Mouse (Mus musculus): Measurements from ENCODE around the gene Cbr1. TPM values are rescaled to one million over a fixed set of nuclear protein-coding genes. Genes with fewer than 3 reads are reported as not detected.

The Cbr1 gene
- 148 TPM in 2 replicates for polyA plus RNA-seq (2015; fragmentation: Nextera tagmentation; extraction: Ambion mirVana)

DNA sequence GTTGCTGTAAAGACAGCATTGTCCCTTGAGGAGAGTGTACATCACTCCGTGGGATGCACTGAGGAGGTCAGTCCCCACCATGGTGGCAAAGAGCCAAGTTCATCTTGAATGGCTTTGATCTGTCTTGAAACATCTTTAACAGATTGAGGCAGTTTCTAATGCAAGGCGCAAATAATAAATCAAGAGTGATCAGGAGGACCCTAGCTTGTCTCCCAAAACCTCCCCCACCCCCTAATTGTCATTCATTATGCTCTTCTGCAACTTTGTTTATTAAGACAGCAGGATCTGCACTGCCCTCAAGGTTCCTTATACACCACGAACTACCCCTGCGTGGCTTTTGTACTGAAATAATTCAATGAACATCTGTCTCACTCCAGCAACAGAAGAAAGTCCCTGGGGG is at the start of gene Cbr1:
Cbr1 (plus strand) TSS at position 301 of the 400 bp plus-strand sequence.
- H3K27ac ChIP-seq (replicated peaks): peak within 1 kb of the TSS; percentile 93
- ATAC-seq (replicated peaks): no peak
- WGBS: 65% methylated on average over 4 of the region's 4 CpGs
- H3K4me3 ChIP-seq: peak within 1 kb of the TSS; percentile 57
- no peaks in the 10 kb centered on the region for H3K9me3 ChIP-seq
- peak within 1 kb of the TSS; percentile 80 for H3K4me2 ChIP-seq (replicated peaks)
- 0 out of 2 replicates have a peak, but pooled peaks cover 4% of the 10 kb centered on the region for H3K36me3 ChIP-seq
- H3K27me3 ChIP-seq: 0 out of 2 replicates have a peak, but pooled peaks cover 7% of the 10 kb centered on the region
- peaks cover 33% of the 10 kb centered on the region for H3K4me1 ChIP-seq
- H3K9ac ChIP-seq (replicated peaks): peak within 1 kb of the TSS; percentile 67

DNA sequence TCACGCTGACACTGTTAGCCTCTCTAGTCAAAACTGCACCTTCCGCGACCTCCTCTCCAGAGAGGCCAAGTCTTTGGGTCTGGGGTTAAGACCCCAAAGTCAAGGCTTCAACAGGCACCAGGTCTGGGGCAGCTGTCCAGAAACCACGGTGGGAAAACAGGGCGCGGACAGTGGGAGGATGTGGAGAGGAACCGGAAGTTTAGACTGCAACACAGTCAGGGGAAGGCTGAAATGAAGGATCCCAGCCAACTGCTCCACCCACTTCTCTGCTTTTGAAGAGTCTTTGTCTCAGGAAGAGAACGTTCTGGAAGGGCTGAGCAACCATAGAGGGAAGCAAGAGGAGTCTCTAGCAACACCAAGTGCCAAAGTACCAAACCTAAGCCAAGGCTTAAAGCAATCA is 48.0 kb upstream of the Cbr1 start:
- Histone ChIP-seq H3K4me1 (no peaks in the 10 kb centered on the region), H3K9ac (replicated peaks) (no peak overlapping the region), H3K4me2 (replicated peaks) (no peak overlapping the region), H3K36me3 (no peaks in the 10 kb centered on the region), H3K27me3 (no peaks in the 10 kb centered on the region), H3K9me3 (no peaks in the 10 kb centered on the region), H3K4me3 (no peak overlapping the region), H3K27ac (replicated peaks) (no peak overlapping the region)
- no peak for ATAC-seq (replicated peaks)
- 69% methylated on average over 8 of the region's 8 CpGs for WGBS

DNA sequence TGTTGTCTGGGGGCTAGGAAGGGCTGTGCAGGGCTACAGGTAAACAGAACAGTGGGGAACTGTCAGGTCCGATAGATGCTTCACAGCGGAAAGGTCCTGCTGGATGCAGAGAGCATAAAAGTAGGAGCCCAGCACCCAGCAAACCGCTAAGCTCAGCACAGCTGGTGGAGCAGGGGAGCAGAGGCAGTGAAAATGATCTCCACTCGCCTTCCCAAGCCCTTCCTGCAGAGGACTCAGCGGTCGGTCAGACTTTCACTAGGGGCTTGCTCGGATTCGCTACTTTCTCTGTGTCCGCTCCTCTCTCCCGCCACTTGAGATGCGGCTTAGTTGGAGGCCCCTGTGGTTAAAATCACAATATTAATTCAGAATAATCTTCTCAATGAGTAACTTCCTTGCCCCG is 47.2 kb upstream of the Cbr1 start:
- WGBS: 10% methylated on average over 12 of the region's 12 CpGs
- Histone ChIP-seq H3K4me3 (no peak overlapping the region), H3K36me3 (no peaks in the 10 kb centered on the region), H3K27ac (replicated peaks) (no peak overlapping the region), H3K4me2 (replicated peaks) (no peak overlapping the region), H3K4me1 (no peaks in the 10 kb centered on the region), H3K9ac (replicated peaks) (no peak overlapping the region), H3K9me3 (no peaks in the 10 kb centered on the region), H3K27me3 (no peaks in the 10 kb centered on the region)
- ATAC-seq (replicated peaks): no peak

DNA sequence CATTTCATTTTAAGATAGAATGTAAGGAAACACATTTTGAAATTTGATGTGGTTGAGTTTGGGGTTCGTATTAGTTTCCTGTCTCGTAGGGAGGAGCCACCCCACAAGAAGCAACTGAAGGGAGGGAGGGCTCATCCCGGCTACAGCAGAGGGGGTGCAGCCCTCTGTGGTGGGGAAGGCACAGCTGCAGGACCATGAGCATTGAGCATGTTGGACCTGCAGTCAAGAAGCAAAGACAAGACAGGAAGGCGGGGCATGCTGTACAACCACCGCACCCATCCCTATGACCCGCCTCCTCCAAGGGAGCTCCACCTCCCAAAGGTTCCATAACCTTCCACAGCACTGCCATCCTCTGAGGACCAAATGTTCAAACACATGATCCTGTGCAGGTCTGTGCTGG is 33.3 kb upstream of the Cbr1 start:
- 95% methylated on average over 6 of the region's 6 CpGs for WGBS
- no peaks in the 10 kb centered on the region for H3K4me1 ChIP-seq
- no peak overlapping the region for H3K4me2 ChIP-seq (replicated peaks)
- H3K27ac ChIP-seq (replicated peaks): no peak overlapping the region
- no peaks in the 10 kb centered on the region for H3K36me3 ChIP-seq
- H3K9me3 ChIP-seq: no peaks in the 10 kb centered on the region
- no peak overlapping the region for H3K9ac ChIP-seq (replicated peaks)
- no peak overlapping the region for H3K4me3 ChIP-seq
- ATAC-seq (replicated peaks): no peak
- no peaks in the 10 kb centered on the region for H3K27me3 ChIP-seq

DNA sequence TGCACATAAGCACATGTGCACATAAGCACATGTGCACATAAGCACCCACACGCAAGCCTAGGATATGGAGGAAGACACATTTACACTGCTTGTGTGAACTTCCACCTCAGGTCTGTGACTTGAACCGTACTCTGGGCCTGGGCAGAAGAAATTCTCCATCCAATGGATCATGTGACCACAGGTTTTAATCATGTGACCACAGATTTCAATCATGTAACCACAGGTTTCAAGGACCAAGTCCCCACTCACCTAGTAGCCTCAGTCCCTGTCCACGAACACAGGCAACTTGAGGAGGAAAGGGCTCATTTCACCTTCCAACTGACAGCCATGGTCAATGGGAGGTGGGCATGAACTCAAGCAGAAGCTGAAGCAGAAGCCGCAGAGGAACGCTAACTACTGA is 32.2 kb upstream of the Cbr1 start:
- no peak for ATAC-seq (replicated peaks)
- no peaks in the 10 kb centered on the region for H3K4me1 ChIP-seq
- H3K4me2 ChIP-seq (replicated peaks): no peak overlapping the region
- H3K36me3 ChIP-seq: no peaks in the 10 kb centered on the region
- H3K27me3 ChIP-seq: no peaks in the 10 kb centered on the region
- no peak overlapping the region for H3K9ac ChIP-seq (replicated peaks)
- H3K4me3 ChIP-seq: no peak overlapping the region
- WGBS: 95% methylated on average over 5 of the region's 5 CpGs
- no peak overlapping the region for H3K27ac ChIP-seq (replicated peaks)
- H3K9me3 ChIP-seq: no peaks in the 10 kb centered on the region

DNA sequence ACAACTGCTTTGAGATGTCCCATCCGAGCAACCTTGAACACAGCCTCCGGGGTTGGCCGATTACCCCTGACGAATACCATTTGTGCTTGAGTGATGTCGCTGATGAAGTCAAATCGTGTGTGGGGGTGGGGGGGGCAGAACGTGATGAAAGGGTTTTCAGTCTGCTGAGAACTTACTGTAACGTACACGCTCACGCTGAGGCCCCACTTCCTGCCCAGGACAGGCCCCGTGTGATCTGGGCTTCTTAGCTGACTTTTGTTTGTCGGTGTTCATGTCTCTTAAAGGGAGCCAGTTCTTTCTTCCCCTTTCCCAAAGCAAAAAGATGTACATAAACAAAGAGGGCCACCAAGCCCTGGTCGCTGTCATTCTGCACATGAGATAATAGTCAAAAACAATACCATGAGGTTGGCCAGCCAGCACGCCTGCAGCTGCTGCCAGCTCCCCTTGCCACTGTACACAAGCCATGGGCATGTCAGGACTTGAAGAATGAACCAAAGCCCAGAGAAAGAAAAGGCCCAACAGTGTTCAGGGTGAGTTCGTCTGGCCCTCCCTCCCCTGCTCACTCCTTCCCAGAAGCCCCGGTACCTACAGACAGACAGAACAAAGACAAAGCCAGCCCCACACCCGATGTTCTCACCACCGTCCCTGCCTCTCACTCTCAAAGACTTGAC is 31.0 kb upstream of the Cbr1 start:
- Histone ChIP-seq H3K4me1 (no peaks in the 10 kb centered on the region), H3K9ac (replicated peaks) (no peak overlapping the region), H3K9me3 (no peaks in the 10 kb centered on the region), H3K27ac (replicated peaks) (no peak overlapping the region), H3K4me3 (no peak overlapping the region), H3K27me3 (no peaks in the 10 kb centered on the region), H3K36me3 (no peaks in the 10 kb centered on the region), H3K4me2 (replicated peaks) (no peak overlapping the region)
- 57% methylated on average over 18 of the region's 18 CpGs for WGBS
- ATAC-seq (replicated peaks): no peak

DNA sequence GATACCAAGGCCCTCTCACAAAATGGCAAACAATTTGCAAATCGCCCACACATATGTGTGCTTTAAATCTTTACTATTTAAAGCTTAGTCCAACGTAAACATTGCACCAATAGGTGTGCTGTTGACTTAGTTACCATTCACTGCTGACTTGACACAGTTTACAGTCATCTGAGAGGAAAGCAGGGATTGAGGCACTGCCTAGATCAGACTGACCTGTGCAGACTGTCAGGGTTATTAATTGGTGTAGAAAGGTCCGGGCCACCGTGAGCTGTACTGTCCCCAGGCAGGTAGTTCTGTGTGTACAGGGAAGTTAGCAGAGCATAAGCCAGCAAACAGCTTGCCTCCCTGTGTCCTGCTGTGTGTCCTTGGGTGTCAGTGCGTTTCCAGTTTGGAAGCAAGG is 30.1 kb upstream of the Cbr1 start:
- Histone ChIP-seq H3K9ac (replicated peaks) (no peak overlapping the region), H3K4me3 (no peak overlapping the region), H3K9me3 (no peaks in the 10 kb centered on the region), H3K4me2 (replicated peaks) (no peak overlapping the region), H3K36me3 (no peaks in the 10 kb centered on the region), H3K27ac (replicated peaks) (no peak overlapping the region), H3K27me3 (no peaks in the 10 kb centered on the region), H3K4me1 (no peaks in the 10 kb centered on the region)
- ATAC-seq (replicated peaks): no peak
- 84% methylated on average over 5 of the region's 5 CpGs for WGBS

DNA sequence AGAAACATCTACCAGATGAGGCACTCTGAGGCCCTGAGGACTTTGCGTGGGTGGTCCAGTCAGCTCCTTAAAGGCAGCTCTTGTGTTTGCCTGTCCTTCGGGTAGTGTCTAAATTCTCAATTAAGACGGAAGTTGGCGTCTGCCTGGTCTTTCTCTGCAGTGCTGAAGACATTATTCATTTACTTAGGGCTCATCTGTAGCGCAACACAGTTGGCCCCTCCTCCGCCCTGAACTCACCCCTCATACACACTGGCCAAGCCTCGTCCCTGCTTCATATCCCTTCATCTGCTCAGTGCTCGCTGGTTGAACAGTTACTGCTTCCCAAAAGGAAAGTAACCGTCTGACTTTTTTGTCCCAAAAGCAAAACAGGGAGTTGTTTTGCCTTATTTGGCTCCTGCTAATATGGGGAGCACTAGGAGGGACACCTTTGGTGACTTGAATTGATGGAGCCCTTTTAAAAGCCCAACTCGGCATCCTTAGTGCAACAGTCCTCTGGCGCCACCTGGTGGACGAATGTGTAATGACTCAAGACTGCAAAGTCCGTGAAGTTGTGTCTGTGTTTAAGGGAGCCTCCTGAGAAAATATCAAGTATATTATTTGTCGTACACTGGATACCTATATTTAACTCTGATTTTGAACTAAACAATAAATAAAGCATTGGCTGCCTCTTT is 29.1 kb upstream of the Cbr1 start:
- 32% methylated on average over 14 of the region's 14 CpGs for WGBS

DNA sequence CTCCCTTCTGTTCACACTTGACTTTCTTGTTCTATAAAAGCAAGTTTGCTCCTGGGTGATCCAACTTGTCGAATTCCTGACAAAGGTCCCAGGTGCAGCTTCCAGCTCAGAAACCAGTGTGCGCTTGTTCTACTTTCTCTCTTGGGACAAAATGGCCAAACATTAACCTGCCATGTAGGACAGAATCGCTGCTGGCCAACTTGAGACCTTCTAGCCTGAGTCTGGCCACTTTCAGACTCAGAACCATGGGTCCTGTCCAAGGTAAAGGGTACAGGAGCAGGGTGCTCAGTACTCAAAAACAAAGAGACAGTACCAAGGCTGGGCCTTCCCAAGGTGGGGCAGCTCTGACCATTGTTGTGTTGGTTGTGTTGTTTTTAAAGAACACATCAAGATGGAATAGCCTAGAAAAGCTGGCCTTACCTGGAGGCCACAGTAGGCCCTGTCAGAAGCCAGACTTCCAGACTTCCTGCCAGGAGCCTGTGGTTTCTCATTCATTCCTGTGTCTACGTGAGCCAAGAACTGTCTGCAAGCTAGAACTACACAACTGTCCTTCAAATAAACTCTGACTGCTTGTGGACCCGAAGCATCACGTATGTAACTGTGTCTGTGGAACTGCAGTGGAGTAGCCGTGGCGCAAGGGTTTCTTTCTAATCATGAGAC is 27.2 kb upstream of the Cbr1 start:
- Histone ChIP-seq H3K4me1 (no peaks in the 10 kb centered on the region), H3K9me3 (no peaks in the 10 kb centered on the region), H3K9ac (replicated peaks) (no peak overlapping the region), H3K4me3 (no peak overlapping the region), H3K4me2 (replicated peaks) (no peak overlapping the region), H3K27ac (replicated peaks) (no peak overlapping the region), H3K27me3 (no peaks in the 10 kb centered on the region), H3K36me3 (no peaks in the 10 kb centered on the region)
- no peak for ATAC-seq (replicated peaks)
- WGBS: 89% methylated on average over 8 of the region's 8 CpGs

More for the DNA sequence above, 29.1 kb upstream of the Cbr1 start:
- Histone ChIP-seq H3K4me3 (no peak overlapping the region), H3K4me1 (no peaks in the 10 kb centered on the region), H3K9me3 (no peaks in the 10 kb centered on the region), H3K9ac (replicated peaks) (no peak overlapping the region), H3K36me3 (no peaks in the 10 kb centered on the region), H3K4me2 (replicated peaks) (no peak overlapping the region), H3K27me3 (no peaks in the 10 kb centered on the region), H3K27ac (replicated peaks) (no peak overlapping the region)
- ATAC-seq (replicated peaks): peak; percentile 51; the same call in 1 of the 2 replicates

DNA sequence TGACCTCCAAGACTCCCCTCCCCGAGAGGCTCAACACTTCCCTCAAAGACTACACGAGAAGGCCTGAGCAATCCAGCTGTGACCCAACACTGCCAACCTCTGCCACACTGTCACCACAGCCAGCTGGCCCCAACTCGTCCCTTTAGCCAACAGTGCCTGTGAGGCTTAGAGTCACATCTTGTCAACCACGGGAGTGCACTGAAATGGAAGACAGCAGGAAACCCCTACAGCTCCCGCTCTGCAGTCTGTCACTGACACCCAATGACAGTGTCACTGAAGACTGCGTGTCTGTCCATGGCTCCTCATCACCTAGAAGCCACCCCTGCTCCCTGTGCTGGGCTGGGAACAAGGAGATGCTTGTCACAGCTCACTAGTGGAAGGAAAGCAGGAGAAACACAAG is 24.5 kb upstream of the Cbr1 start:
- 74% methylated on average over 6 of the region's 6 CpGs for WGBS

DNA sequence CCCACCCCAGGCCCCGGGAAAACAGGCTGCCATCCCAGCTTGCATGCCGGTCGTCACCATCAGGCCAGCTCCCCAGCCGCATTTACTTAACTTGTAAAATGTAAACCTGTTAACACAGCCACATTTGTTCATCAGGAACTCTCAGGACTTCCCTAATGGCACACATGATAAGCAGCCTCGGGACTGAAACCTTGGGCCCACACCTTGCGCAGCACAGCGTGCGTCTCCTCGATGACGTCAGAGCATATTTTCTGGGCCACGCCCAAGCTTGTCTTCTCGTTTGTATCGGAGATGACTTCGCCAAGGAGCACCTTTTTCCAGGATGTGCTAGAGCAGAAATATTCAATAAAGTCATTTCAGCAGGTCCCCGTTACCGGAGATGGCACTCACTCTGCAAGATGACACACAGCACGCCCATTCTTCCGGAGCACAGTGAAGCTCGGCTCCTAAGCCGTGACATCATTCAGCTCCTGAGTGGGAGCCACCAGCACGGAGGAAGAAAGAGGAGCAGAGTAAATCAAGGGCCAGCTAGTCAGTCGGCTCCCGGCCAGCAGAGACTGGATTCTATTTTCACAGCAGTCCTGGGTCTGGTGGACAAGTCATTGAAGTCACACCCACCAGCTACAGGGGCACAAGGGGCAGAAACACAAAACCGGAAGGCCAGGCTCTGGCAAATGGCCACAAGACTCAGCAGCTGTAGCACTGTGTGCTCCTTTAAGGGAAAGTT is 20.5 kb upstream of the Cbr1 start:
- Histone ChIP-seq H3K4me3 (no peak overlapping the region), H3K36me3 (peaks cover 5% of the 10 kb centered on the region; the same call in 1 of the 2 replicates), H3K4me2 (replicated peaks) (no peak overlapping the region), H3K9ac (replicated peaks) (no peak overlapping the region), H3K9me3 (no peaks in the 10 kb centered on the region), H3K27me3 (no peaks in the 10 kb centered on the region), H3K27ac (replicated peaks) (no peak overlapping the region), H3K4me1 (no peaks in the 10 kb centered on the region)
- ATAC-seq (replicated peaks): no peak
- 93% methylated on average over 24 of the region's 24 CpGs for whole genome bisulfite sequencing

More for the DNA sequence above, 24.5 kb upstream of the Cbr1 start:
- no peak for ATAC-seq (replicated peaks)
- H3K9me3 ChIP-seq: no peaks in the 10 kb centered on the region
- H3K27ac ChIP-seq (replicated peaks): no peak overlapping the region
- H3K4me1 ChIP-seq: no peaks in the 10 kb centered on the region
- H3K9ac ChIP-seq (replicated peaks): no peak overlapping the region
- H3K36me3 ChIP-seq: no peaks in the 10 kb centered on the region; the same call in 1 of the 2 replicates
- H3K4me2 ChIP-seq (replicated peaks): no peak overlapping the region
- H3K27me3 ChIP-seq: no peaks in the 10 kb centered on the region
- no peak overlapping the region for H3K4me3 ChIP-seq

DNA sequence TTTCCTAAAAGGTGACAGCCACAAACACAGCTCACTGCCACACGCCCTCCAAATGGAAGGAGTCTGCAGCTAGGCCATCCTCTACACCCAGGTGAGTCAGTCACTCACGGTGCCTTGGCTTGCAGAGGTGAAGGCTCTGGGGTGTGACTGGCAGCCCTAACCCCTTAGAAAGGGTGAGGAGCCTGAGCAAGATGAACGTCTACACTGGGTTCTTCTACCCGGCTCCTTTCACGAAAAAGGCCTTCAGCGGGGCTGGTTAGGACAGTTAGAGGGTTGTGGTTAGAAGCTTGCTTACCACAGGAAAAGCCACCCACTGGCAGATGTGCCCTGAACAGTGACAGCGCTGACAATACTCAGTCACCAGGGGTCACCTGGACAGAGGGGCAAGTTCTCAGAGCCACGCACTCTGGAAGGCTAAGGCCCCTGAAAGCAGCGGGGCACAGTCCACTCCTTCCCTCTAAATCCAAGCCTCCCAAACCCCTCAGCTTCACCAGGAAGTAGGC is 19.9 kb upstream of the Cbr1 start:
- no peaks in the 10 kb centered on the region for H3K4me1 ChIP-seq
- H3K9ac ChIP-seq (replicated peaks): no peak overlapping the region
- no peak overlapping the region for H3K4me3 ChIP-seq
- no peak overlapping the region for H3K4me2 ChIP-seq (replicated peaks)
- no peak overlapping the region for H3K27ac ChIP-seq (replicated peaks)
- 92% methylated on average over 9 of the region's 9 CpGs for WGBS
- no peaks in the 10 kb centered on the region for H3K9me3 ChIP-seq
- no peak for ATAC-seq (replicated peaks)
- H3K27me3 ChIP-seq: no peaks in the 10 kb centered on the region
- H3K36me3 ChIP-seq: peaks cover 9% of the 10 kb centered on the region; the same call in 1 of the 2 replicates

Data from forebrain, embryonic 15.5 days (tissue).